Mouse (Mus musculus): ENCODE measurements around the gene Rab11fip4. TPM values are rescaled to one million over a fixed set of nuclear protein-coding genes. Genes with fewer than 3 reads are reported as not detected.
A peak's percentile ranks its signal among the peaks of the same experiment; 100 is the strongest.

The Rab11fip4 gene
- polyA plus RNA-seq (2015; fragmentation: Nextera tagmentation; extraction: Ambion mirVana), result 14.0 and 16.7 TPM in 2 replicates

DNA sequence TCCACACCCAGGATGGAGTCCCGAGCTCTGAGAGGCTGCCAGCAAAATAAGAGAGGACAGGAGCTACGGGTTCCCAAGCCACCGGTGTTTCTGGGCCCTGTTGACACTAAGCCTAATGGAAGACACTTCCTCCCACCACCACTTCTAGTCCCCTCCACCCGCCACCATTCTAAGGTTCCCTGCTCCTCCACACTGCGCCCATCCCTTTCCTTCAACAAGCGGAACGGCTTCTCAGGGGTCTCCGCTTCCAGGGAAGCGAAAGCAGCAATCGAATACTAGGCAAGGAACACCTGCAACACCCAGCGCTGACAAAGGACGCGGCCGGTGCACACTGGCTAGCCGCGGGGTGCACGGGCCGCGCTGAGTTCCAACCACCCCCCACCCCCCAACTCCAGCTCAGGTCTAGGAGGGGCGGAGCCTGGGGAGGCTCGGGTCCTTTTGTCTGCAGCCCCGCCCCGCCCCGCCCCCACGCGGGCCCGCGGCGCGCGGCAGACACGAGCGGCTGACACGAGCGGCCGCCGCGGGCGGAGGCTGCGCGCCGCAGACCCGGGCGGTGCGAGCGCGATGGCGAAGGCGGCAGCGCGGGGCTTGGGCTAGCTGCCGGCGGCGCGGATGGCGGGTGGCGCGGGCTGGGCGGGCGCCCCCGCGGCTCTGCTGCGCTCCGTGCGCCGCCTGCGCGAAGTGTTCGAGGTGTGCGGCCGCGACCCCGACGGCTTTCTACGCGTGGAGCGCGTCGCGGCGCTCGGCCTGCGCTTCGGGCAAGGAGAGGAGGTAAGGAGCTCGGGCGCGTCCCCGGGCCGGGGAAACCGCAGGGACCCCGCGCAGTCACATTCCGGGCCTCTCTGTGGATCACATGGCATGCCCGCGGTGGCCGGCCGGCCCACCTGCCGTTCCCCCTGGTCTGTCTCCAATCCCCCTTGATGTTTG lies at the start of gene Rab11fip4:
TSS of gene Rab11fip4 (plus strand) at position 549 of the 927 bp plus-strand sequence.

MicroRNA genes within 50 kb of the gene (microRNA counts, 519-probe panel; counts per million panel counts)
- microRNA mmu-miR-193 (40.5 counts per million), microRNA mmu-miR-365 (4,011 counts per million, percentile 33 among the panel's probes with 10 or more counts)

Small RNAs within 50 kb of the gene (microRNA-seq; reads per million reads assigned to microRNA genes)
- gene Mir193a (8.1 reads per million, percentile 18 among the genes with 10 or more reads in this experiment), gene Mir365-2 (not detected)

Other genes with a start within 250 kb of the Rab11fip4 start
- gene Omg, start 87.1 kb upstream of the Rab11fip4 start, polyA plus RNA-seq (2015; fragmentation: Nextera tagmentation; extraction: Ambion mirVana), result 43.4 and 47.3 TPM in 2 replicates
- gene Evi2b, start 67.5 kb upstream of the Rab11fip4 start, polyA plus RNA-seq (2015; fragmentation: Nextera tagmentation; extraction: Ambion mirVana), result 0.33 and 0.75 TPM in 2 replicates
- 0.19 and 0.31 TPM in 2 replicates for gene Evi2, start 60.6 kb upstream of the Rab11fip4 start, polyA plus RNA-seq (2015; fragmentation: Nextera tagmentation; extraction: Ambion mirVana)
- 6.4 and 7.8 TPM in 2 replicates for gene Evi2a, start 60.6 kb upstream of the Rab11fip4 start, polyA plus RNA-seq (2015; fragmentation: Nextera tagmentation; extraction: Ambion mirVana)